Mouse (Mus musculus) heart, postnatal 0 days (tissue): ENCODE measurements around the gene Kitl.

ENCODE experiments used
- CTCF ChIP-seq: IDR thresholded peaks from 2 replicates; pipeline ENCODE4 v1.5.1; 2016; ENCODE audit warnings: antibody characterized with exemption, control low read depth, low read depth
- EP300 ChIP-seq: IDR thresholded peaks from 2 replicates; pipeline ENCODE4 v1.6.1; 2016; ENCODE audit warnings: antibody characterized with exemption, low read depth

DNA sequence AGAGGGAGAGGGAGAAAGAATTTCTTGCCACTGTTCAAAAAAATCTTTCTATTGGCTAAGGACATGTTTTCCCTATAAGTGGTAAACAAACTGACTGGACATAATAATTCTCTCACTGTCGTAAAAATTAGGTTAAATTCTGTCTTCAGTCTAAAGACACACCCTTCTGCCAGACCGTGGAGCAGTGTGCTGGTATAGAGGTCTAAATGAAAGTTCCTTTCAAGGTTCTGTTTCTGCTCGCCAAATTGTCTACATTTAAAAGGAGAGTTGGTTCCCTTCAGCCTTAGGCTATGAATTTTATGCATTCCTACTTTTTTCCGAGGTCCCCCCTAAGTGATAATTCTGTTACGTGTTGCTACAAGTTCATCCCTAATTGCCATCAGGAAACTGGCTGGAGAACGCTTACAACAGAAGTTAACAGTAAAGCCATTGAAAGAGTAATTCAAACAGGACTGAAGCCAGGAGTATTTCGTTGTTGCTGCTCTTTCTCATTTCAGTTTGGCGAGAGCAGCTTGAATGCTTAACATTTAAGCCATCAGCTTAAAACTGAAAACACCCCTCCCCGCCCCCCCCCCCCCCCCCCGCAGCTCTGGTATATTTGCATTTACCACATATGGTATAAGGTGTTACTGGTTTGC lies 35.8 kb downstream of the Kitl start:
- TF ChIP-seq CTCF (no peak), EP300 (no peak)
